Mouse (Mus musculus) hindbrain, embryonic 13.5 days (tissue): ENCODE results near the gene Dnmt3l. TPM values are rescaled to one million over a fixed set of nuclear protein-coding genes. Genes with fewer than 3 reads are reported as not detected.

ENCODE experiments used
- ATAC-seq: fragments of 200-750 bp; cut with Nextera tagmentation; 2 replicates; pipeline ENCODE4 v1.8.0; 2017; ENCODE audit warnings: moderate TSS enrichment; ENCODE audit not compliant: low FRiP score
- H3K27ac ChIP-seq: fragments of 300-500 bp; sonication (generic); 2 replicates; pipeline ENCODE4 v1.5.1; 2015; ENCODE audit warnings: inconsistent platforms, mild to moderate bottlenecking, moderate library complexity
- H3K27me3 ChIP-seq: fragments of 300-500 bp; sonication (generic); 2 replicates; pipeline ENCODE4 v1.6.1; 2015; ENCODE audit warnings: mild to moderate bottlenecking, inconsistent platforms
- H3K36me3 ChIP-seq: fragments of 300-500 bp; sonication (generic); 2 replicates; pipeline ENCODE4 v1.6.1; 2015; ENCODE audit warnings: mild to moderate bottlenecking, inconsistent platforms
- H3K4me1 ChIP-seq: fragments of 300-500 bp; sonication (generic); replicated peaks from 2 replicates; pipeline ENCODE4 v1.6.1; 2015; ENCODE audit warnings: inconsistent platforms
- H3K4me2 ChIP-seq: fragments of 300-500 bp; sonication (generic); 2 replicates; pipeline ENCODE4 v1.6.1; 2015; ENCODE audit warnings: inconsistent platforms, mild to moderate bottlenecking, moderate library complexity
- H3K4me3 ChIP-seq: fragments of 300-500 bp; sonication (generic); 2 replicates; pipeline ENCODE4 v1.5.1; 2015; ENCODE audit warnings: mild to moderate bottlenecking, inconsistent platforms
- H3K9ac ChIP-seq: fragments of 300-500 bp; sonication (generic); 2 replicates; pipeline ENCODE4 v1.6.1; 2015; ENCODE audit warnings: mild to moderate bottlenecking, inconsistent platforms
- H3K9me3 ChIP-seq: fragments of 300-500 bp; sonication (generic); 2 replicates; pipeline ENCODE4 v1.6.1; 2016; ENCODE audit warnings: inconsistent platforms
- WGBS: fragments of 180-500 bp; shearing (Covaris S2); methylation state at CpG from one replicate; pipeline ENCODE4 v1.1.7; 2015; 5-methylcytosine and 5-hydroxymethylcytosine counted together
- polyA plus RNA-seq: library from polyadenylated mRNA; unstranded; fragments of >200 nt; fragmentation: Nextera tagmentation; extraction: Ambion mirVana; gene quantifications from 2 replicates; pipeline ENCODE4 v1.2.1, GENCODE M21; 2015

Dnmt3l gene
- polyA plus RNA-seq, 1 experiment from 2014 or later = not detected

DNA sequence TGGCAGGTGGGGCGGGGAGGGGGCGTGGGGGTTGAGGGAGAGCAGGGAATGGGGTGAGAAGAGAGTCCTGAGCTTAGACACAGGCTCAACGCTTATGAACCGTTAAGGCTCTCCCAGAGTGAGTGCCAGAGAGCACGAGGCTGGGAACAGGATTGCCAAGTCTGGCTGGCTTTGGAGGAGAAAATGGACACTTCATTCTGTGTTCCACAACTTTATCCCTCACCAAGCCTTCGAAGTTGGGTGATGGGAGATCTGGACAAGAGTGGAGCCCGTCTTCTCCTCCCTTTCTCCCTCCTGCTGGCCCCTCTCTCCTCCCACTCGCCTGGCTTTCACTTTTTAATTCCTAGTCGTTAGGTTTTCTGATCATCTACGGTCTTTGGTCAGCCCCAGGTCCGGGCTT is 26.8 kb downstream of the Dnmt3l start:
- Histone ChIP-seq H3K4me1 (peaks cover 15% of the 10 kb centered on the region), H3K9ac (no peak overlapping the region), H3K36me3 (no peaks in the 10 kb centered on the region), H3K27me3 (peaks cover 36% of the 10 kb centered on the region), H3K9me3 (no peaks in the 10 kb centered on the region), H3K27ac (no peak overlapping the region), H3K4me3 (peak overlapping the region; percentile 60; the same call in 1 of the 2 replicates), H3K4me2 (peak overlapping the region; percentile 99)
- ATAC-seq = no peak
- WGBS = 30% methylated on average over 11 of the region's 11 CpGs

DNA sequence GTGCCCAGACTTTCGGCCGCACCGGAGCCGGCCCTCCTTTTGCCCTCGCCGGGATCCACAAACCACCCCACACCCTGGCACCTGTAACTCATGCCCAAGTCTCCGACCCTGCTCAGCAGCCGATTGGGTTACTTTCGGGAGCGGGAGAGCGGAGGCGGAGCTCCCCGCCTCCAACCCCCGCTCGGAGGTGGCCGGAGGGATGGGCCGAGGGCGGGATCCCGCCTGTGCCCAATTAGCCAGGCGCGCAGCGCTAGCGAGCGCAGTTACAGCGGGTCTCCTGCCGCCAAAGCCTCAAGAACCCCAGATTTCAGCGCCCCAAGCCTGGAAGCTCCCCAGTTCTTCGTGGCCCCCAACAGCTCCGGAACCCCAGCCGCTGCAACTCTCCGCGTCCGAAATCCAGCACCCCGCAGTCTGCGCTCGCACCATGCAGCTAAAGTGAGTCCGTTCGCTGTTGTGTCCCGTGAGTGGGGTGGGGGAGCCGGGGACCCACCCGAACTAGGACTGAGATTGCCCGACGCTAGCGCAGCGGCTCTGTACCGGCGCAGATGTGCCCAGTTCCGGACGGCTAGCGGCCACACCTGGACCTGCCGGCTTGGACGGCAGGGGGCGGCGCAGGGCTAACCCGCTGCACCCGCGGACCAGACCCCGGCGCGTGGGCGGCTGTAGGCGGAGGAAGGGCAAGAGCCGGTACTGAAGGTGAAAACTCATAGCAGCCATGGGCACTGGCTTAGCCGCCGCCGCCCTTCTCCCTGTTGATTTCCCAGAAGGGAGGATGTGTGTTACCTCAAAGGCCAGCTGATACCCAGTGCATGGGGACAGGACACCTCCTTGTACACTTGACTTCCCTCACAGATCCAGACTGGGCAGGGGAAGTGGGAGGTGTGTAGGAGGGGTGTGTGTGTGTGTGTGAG is 27.6 kb downstream of the Dnmt3l start, which contains the start of gene Icosl:
Gene Icosl, plus strand, starts transcription at position 202 of the 911 bp plus-strand sequence.
- Histone ChIP-seq H3K4me2 (peak within 1 kb of the TSS; percentile 99), H3K9ac (peak within 1 kb of the TSS; percentile 71), H3K27me3 (peaks cover 36% of the 10 kb centered on the region), H3K4me1 (peaks cover 15% of the 10 kb centered on the region), H3K9me3 (no peaks in the 10 kb centered on the region), H3K27ac (no peak within 1 kb of the TSS), H3K4me3 (peak within 1 kb of the TSS; percentile 60), H3K36me3 (no peaks in the 10 kb centered on the region)
- ATAC-seq = peak; percentile 83
- under 1% methylated on average over 65 of the region's 66 CpGs for WGBS

DNA sequence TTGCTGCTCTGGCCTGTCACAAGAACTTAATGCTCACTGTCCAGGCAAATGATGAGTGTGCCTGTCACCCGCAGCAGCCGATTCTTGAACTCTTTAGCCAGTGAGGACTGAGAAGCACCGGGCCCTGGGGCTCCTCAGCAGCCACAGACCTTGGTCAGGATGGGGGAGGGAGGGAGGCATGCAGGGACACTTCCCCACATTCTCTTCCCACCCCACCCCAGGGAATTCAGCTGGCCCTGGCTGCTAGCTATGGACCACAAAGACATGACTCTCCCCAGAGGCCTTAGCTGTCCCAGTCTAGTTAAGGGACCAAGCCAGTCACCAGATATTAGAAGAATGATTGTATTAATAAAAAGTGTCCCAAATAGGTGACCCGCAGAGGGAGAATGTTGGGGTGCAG is 32.4 kb downstream of the Dnmt3l start:
- Histone ChIP-seq H3K27me3 (peaks cover 18% of the 10 kb centered on the region), H3K27ac (no peak overlapping the region), H3K9me3 (no peaks in the 10 kb centered on the region), H3K4me2 (no peak overlapping the region), H3K4me3 (no peak overlapping the region), H3K36me3 (no peaks in the 10 kb centered on the region), H3K9ac (no peak overlapping the region), H3K4me1 (peaks cover 9% of the 10 kb centered on the region)
- 90% methylated on average over 4 of the region's 4 CpGs for WGBS
- no peak for ATAC-seq

DNA sequence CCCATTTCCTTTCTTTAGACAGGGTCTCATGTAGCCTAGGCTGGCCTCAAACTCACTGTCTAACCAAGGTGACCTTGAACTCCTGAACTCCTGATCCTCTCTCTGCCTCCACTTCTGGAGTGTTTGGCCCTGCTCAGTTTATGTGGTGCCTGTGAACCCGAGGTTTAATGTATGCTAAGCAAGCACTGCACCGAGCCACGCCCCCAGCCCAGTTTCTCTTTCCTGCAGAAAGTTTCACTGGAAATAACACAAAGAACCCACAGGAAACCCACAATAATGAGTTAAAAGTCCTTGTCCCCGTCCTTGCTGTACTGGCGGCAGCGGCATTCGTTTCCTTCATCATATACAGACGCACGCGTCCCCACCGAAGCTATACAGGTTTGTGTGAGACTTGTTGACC is 33.2 kb downstream of the Dnmt3l start:
- H3K9me3 ChIP-seq = no peaks in the 10 kb centered on the region
- H3K27me3 ChIP-seq = peaks cover 10% of the 10 kb centered on the region
- no peaks in the 10 kb centered on the region for H3K36me3 ChIP-seq
- H3K4me1 ChIP-seq = 0 out of 2 replicates have a peak, but pooled peaks cover under 1% of the 10 kb centered on the region
- WGBS = 89% methylated on average over 11 of the region's 11 CpGs
- no peak overlapping the region for H3K4me2 ChIP-seq
- no peak overlapping the region for H3K9ac ChIP-seq
- H3K27ac ChIP-seq = no peak overlapping the region
- no peak for ATAC-seq
- no peak overlapping the region for H3K4me3 ChIP-seq

DNA sequence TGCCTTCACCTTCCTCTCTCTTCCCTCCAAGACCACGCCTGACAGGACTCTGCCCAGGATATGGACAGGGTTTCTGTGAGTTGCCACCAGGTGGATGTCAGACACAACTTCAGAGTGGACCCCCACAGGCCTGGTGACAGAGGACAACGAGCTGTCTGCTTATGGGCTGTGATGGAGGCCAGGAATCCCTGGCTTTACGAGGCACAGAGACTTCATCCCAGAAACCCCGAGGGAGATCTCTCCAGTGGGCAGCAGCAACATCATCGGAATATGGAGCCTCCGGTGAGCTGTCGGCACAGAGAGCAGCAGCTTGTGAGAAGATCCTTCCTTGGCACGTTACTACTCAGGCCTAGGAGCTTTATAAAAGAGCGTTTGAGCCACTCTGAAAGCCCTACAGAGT is 36.1 kb downstream of the Dnmt3l start:
- Histone ChIP-seq H3K27ac (no peak overlapping the region), H3K36me3 (no peaks in the 10 kb centered on the region), H3K4me3 (no peak overlapping the region), H3K27me3 (no peaks in the 10 kb centered on the region), H3K9ac (no peak overlapping the region), H3K9me3 (no peaks in the 10 kb centered on the region), H3K4me2 (no peak overlapping the region), H3K4me1 (no peaks in the 10 kb centered on the region)
- ATAC-seq = no peak
- WGBS = 84% methylated on average over 9 of the region's 9 CpGs

DNA sequence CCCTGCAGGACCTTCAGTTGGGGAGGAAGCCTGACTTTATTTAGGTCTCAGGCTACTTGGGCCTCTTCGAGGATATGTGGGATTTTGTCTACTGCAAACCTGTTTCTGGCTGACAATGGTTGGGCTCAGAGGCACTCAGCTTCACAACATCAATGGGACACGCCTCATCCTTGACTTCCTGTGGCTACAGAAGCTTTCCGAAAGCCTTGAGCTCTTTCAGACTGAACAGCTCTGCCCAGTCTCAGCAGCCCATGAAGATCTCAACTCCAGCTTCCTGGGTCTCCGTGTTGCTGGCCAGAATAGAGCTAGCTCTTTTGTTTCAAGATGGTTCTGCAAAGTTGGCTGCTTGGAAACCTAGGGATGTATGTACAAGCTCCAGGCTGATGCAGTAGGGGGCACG is 36.5 kb downstream of the Dnmt3l start:
- 86% methylated on average over 5 of the region's 5 CpGs for WGBS

DNA sequence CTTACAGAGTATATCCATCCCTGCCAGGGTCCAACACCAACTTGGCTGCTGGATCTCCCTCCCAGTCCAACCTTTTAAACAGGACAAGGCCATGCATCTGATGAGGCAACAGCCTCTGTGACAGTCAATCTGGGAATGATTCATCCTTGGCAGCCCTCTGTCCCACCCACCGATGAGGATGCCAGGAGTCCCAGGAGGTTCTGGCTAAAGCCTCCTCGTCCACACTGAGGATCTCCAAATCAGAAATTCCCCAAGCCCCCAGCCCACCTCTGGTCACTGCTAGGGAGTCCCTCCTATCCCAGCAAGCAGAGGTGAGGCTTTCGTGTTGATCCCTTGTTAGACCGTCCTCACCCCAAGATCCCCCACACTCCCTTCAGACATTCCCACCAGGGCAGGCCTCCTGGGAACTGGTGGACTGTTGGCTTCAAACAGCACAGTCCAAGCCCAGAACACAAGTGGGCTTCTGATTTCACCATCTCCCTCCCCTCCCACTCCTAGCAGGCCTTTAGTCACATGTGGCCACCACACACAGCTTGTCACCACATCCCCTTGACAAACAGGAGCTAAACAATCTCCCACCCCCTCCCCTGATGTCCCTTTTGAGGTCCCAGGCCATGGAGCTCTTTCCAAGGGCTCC is 38.3 kb downstream of the Dnmt3l start:
- H3K4me2 ChIP-seq = no peak overlapping the region
- no peaks in the 10 kb centered on the region for H3K9me3 ChIP-seq
- no peak overlapping the region for H3K4me3 ChIP-seq
- no peak overlapping the region for H3K9ac ChIP-seq
- 93% methylated on average over 4 of the region's 4 CpGs for WGBS
- H3K36me3 ChIP-seq = no peaks in the 10 kb centered on the region
- no peaks in the 10 kb centered on the region for H3K4me1 ChIP-seq
- no peak overlapping the region for H3K27ac ChIP-seq
- H3K27me3 ChIP-seq = no peaks in the 10 kb centered on the region
- no peak for ATAC-seq

More for the DNA sequence above, 36.5 kb downstream of the Dnmt3l start:
- Histone ChIP-seq H3K4me1 (no peaks in the 10 kb centered on the region), H3K4me2 (no peak overlapping the region), H3K9ac (no peak overlapping the region), H3K27ac (no peak overlapping the region), H3K36me3 (no peaks in the 10 kb centered on the region), H3K4me3 (no peak overlapping the region), H3K9me3 (no peaks in the 10 kb centered on the region), H3K27me3 (no peaks in the 10 kb centered on the region)
- ATAC-seq = no peak

DNA sequence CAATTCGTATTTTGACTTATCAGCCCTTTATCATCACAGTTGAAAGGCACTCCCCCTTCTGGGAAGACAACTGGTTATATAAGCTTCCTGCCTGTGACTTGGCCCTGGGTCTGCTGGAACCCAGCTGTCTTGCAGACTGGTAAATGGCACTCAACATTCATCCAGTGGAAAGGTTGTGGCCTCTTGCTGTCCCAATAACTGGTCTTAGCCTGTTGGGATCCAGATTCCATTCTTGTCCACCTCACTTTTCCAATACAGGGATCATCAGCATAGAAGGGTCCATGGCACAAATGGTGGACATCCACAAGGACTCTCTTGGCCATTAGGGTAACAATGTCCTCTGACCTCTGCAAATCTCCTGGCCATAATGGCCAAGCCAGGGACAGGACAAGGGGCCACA is 42.3 kb downstream of the Dnmt3l start:
- Histone ChIP-seq H3K4me1 (no peaks in the 10 kb centered on the region), H3K27ac (no peak overlapping the region), H3K27me3 (no peaks in the 10 kb centered on the region), H3K36me3 (no peaks in the 10 kb centered on the region), H3K9ac (no peak overlapping the region), H3K4me3 (no peak overlapping the region), H3K4me2 (no peak overlapping the region), H3K9me3 (no peaks in the 10 kb centered on the region)
- WGBS = 81% methylated on average over 1 of the region's 1 CpGs
- ATAC-seq = no peak

DNA sequence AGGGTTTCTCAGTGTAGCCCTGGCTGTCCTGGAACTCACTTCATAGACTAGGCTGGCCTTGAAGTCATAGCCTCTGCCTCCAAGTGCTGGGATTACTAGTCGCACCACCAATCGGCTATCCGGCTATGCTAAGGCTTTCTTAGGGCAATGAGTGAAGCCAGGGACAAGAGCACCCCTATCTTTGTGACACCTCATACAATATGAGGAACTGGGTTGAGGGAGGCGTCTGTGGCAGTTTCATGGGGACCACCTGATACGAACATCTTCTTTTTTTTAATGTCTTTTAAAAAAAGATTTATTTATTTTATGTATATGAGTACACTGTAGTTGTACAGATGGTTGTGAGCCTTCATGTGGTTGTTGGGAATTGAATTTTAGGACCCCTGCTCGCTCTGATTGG is 44.0 kb downstream of the Dnmt3l start:
- WGBS = 99% methylated on average over 6 of the region's 6 CpGs
- ATAC-seq = no peak
- Histone ChIP-seq H3K36me3 (no peaks in the 10 kb centered on the region), H3K27ac (no peak overlapping the region), H3K4me2 (no peak overlapping the region), H3K4me3 (no peak overlapping the region), H3K4me1 (no peaks in the 10 kb centered on the region), H3K9me3 (no peaks in the 10 kb centered on the region), H3K27me3 (no peaks in the 10 kb centered on the region), H3K9ac (no peak overlapping the region)

DNA sequence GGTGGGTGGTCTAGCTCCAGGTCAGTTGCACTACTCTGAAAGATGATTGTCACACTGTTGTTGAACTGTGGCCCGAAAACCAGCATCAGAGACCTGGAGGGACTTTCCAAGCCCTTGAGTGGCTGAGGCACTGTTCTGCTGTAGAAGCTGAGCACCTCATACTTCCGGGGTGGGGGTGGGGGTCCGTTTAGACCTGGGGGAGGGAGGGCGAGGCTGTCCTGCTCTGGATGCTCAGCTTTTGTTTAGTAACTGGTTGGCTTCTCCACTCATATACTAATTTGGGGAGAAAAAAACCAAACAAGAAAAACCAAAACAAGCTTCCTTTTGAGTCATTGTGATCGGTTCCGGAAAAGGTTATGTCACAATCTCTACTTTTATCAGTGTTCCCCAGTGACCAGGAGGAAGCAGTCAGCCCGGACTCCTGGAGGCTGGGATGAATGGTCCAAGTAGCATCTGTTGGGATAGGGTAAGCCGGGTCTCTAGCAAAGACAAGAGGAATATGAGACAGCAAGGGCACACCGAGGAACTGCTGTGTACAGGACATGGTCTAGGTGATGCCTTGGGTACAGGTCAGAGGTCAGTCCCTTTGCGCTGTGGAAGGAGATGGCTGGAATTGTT is 44.8 kb downstream of the Dnmt3l start:
- 88% methylated on average over 10 of the region's 10 CpGs for WGBS
- Histone ChIP-seq H3K27ac (no peak overlapping the region), H3K9me3 (no peaks in the 10 kb centered on the region), H3K36me3 (no peaks in the 10 kb centered on the region), H3K4me2 (no peak overlapping the region), H3K4me1 (no peaks in the 10 kb centered on the region), H3K4me3 (no peak overlapping the region), H3K9ac (no peak overlapping the region), H3K27me3 (no peaks in the 10 kb centered on the region)
- no peak for ATAC-seq

DNA sequence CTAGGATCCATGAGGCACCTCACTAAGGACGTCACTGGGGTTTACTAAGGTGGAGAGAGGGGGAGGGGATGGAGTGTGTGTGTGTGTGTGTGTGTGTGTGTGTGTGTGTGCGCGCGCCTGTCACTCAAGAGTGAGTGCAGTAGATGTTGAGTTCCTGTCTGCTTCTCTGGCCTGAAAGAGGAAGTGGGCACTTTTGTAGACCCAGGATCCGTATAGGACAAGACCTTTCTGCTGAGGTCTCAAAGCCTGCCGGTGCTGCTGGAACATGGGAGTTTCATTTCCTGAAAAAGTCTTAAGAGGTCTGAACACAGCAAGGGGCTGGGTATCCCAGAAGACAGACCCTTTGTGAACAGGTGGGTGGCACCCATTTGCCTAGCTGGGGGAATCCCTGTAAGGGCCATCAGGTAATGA is 45.4 kb downstream of the Dnmt3l start:
- Histone ChIP-seq H3K9ac (no peak overlapping the region), H3K27ac (no peak overlapping the region), H3K4me1 (no peaks in the 10 kb centered on the region), H3K36me3 (no peaks in the 10 kb centered on the region), H3K27me3 (no peaks in the 10 kb centered on the region), H3K4me2 (no peak overlapping the region), H3K4me3 (no peak overlapping the region), H3K9me3 (no peaks in the 10 kb centered on the region)
- WGBS = 86% methylated on average over 6 of the region's 6 CpGs
- ATAC-seq = no peak

DNA sequence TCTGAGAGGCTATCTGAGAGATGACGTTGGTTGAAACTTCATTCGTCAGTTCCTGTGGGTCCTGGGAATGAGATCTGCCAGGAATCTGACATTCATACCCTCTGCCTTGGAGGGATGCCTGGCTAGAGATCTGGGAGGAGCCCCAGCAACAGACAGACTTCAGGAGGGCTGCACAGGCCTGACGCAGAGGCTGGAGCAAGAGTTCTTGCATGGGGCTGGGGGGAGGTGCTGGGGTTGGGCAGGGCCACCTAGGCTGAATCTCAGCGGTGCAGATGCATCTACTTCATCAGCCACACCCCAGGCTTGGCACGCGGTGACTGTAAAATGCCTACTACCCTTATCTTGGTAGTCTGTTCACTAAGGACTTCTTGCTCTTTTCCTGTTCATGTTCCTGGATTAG is 48.5 kb downstream of the Dnmt3l start:
- ATAC-seq = no peak
- no peak overlapping the region for H3K27ac ChIP-seq
- 76% methylated on average over 6 of the region's 6 CpGs for WGBS
- H3K4me1 ChIP-seq = no peaks in the 10 kb centered on the region
- H3K4me2 ChIP-seq = no peak overlapping the region
- no peaks in the 10 kb centered on the region for H3K36me3 ChIP-seq
- H3K27me3 ChIP-seq = no peaks in the 10 kb centered on the region
- no peak overlapping the region for H3K4me3 ChIP-seq
- H3K9me3 ChIP-seq = no peaks in the 10 kb centered on the region
- H3K9ac ChIP-seq = no peak overlapping the region
